Mouse (Mus musculus) lung, adult 2 months (tissue): ENCODE measurements around the gene Dapk3.

Source experiments
- CTCF ChIP-seq: fragments of 200-500 bp; IDR thresholded peaks from 2 replicates; pipeline ENCODE4 v1.5.1; 2011; ENCODE audit warnings: mild to moderate bottlenecking, low read length, control low read depth; ENCODE audit not compliant: insufficient read depth
- POLR2A ChIP-seq: fragments of 200-500 bp; IDR thresholded peaks from 2 replicates; pipeline ENCODE4 v1.6.1; 2011; ENCODE audit warnings: low read depth, mild to moderate bottlenecking, control low read depth, low read length, borderline replicate concordance; ENCODE audit errors: extremely low read depth

DNA sequence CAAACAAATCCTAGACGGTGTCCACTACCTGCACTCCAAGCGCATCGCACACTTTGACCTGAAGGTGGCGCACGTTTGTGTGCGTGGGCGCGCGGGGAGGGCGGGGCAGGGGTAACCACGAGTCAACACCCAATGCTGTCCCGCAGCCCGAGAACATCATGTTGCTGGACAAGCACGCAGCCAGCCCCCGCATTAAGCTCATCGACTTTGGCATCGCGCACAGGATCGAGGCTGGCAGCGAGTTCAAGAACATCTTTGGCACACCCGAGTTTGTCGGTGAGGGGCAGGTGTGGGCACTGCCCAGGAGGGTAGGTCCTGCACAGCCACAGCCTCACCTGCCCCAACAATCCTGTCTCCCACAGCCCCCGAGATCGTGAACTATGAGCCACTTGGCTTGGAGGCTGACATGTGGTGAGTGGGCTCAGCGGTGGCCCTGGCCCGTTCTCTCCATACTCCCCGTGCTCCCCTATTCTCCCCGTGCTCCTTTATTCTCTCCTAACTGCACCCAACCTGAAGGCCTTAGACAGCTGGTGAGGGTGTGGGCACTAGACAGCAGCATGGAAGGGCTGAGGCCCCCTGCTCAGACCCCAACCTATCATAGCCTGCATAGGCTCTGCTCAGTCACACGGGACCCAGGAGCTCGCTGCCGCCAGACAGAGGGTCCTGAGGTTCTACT lies 7.6 kb downstream of the Dapk3 start:
- TF ChIP-seq CTCF (peak; percentile 34; the same call in 1 of the 2 replicates), POLR2A (no peak)
